Mouse (Mus musculus) megakaryocyte, embryonic 14.5 days (primary cell): ENCODE measurements around the gene Rilpl1.

Source experiments
- FLI1 ChIP-seq: IDR thresholded peaks from 2 replicates; pipeline ENCODE4 v1.6.1; 2012; ENCODE audit warnings: low read length, inconsistent platforms, mixed read lengths
- GATA1 ChIP-seq: IDR thresholded peaks from 3 replicates; pipeline ENCODE4 v1.6.1; 2012; ENCODE audit warnings: mixed read lengths, low read length, inconsistent platforms, borderline replicate concordance

DNA sequence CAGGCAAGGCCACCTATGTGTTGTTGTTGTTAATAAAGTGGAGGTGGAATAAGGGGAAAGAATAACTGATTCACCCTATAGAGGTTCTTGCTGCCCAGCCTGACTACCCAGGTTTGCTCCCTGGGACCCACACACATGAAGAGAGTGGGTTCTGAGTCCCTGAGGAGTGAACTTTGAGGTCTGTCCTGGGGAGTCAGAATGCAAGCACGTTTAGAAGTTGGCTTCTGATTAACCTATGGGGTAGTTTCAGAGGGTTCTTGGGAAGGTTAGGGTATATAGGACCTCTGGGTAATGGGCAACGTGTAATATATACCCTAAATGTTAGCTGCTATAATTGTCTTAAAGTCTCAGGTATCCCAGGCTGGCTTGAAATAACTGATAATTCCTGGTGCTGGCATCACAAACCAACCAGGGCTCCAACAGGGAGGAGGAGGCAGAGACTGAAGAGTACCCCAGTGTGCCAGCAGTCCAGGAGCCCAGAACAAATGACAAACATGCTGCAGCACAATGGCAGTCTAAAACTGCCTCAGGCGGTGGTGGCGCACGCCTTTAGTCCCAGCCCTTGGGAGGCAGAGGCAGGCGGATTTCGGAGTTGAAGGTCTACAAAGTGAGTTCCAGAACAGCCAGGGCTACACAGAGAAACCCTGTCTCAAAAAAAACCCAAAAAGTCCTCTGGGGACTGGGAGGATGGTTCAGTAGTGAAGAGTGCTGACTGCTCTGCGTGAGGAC lies 68.7 kb downstream of the Rilpl1 start:
- TF ChIP-seq GATA1 (no peak), FLI1 (no peak)
